Mouse (Mus musculus) ES-E14 (cell line): ENCODE results near the gene Sec14l1. TPM values are rescaled to one million over a fixed set of nuclear protein-coding genes. Genes with fewer than 3 reads are reported as not detected.

Source experiments
- DNase-seq: peaks from one replicate; pipeline ENCODE4 v3.0.0-alpha.2; 2013; ENCODE audit warnings: low read depth, low spot score
- H3K27ac ChIP-seq: 2 replicates; pipeline ENCODE4 v1.5.1; 2012; ENCODE audit warnings: low read depth, mild to moderate bottlenecking, low read length, moderate library complexity, mixed read lengths; ENCODE audit not compliant: poor library complexity, insufficient read depth, severe bottlenecking
- H3K36me3 ChIP-seq: 2 replicates; pipeline ENCODE4 v1.6.1; 2012; ENCODE audit warnings: mild to moderate bottlenecking, low read length, moderate library complexity, mixed read lengths; ENCODE audit not compliant: control insufficient read depth, poor library complexity, insufficient read depth, severe bottlenecking
- H3K4me1 ChIP-seq, 2 experiments: fragments of 150-350 bp in 1 of 2; sonication (generic) in 1 of 2; 2 replicates each; pipeline ENCODE4 v1.6.1; 2012; ENCODE audit warnings: low read length in 2 of 2, mild to moderate bottlenecking in 1 of 2, mixed read lengths in 1 of 2; ENCODE audit not compliant: control insufficient read depth in 2 of 2, insufficient read depth in 2 of 2, poor library complexity in 1 of 2
- H3K4me3 ChIP-seq, 2 experiments: fragments of 150-350 bp in 1 of 2; sonication (generic) in 1 of 2; 2 replicates each; pipeline ENCODE4 v1.5.1; 2012; ENCODE audit warnings: low read length in 2 of 2, low read depth in 1 of 2, mild to moderate bottlenecking in 1 of 2, mixed read lengths in 1 of 2; ENCODE audit not compliant: insufficient read depth in 1 of 2, poor library complexity in 1 of 2, severe bottlenecking in 1 of 2
- H3K9ac ChIP-seq: 2 replicates; pipeline ENCODE4 v1.6.1; 2012; ENCODE audit warnings: low read depth, mild to moderate bottlenecking, low read length, mixed read lengths; ENCODE audit not compliant: poor library complexity, insufficient read depth, severe bottlenecking
- H3K9me3 ChIP-seq: fragments of 150-350 bp; sonication (generic); 2 replicates; pipeline ENCODE4 v1.6.1; 2012; ENCODE audit warnings: low read depth, mild to moderate bottlenecking, low read length; ENCODE audit not compliant: control insufficient read depth, insufficient read depth
- CHD2 ChIP-seq: IDR thresholded peaks from 2 replicates; pipeline ENCODE4 v1.6.1; 2014; ENCODE audit warnings: mild to moderate bottlenecking, low read depth, low read length, inconsistent platforms
- HCFC1 ChIP-seq: IDR thresholded peaks from 2 replicates; pipeline ENCODE4 v1.6.1; 2012; ENCODE audit warnings: low read length, inconsistent platforms, borderline replicate concordance; ENCODE audit not compliant: insufficient read depth
- MAFK ChIP-seq: IDR thresholded peaks from 2 replicates; pipeline ENCODE4 v1.6.1; 2014; ENCODE audit warnings: mild to moderate bottlenecking, low read depth, low read length, inconsistent platforms; ENCODE audit not compliant: insufficient read depth
- ZC3H11A ChIP-seq: IDR thresholded peaks from 2 replicates; pipeline ENCODE4 v1.6.1; 2012; ENCODE audit warnings: low read depth, mild to moderate bottlenecking, inconsistent platforms, low read length, borderline replicate concordance
- ZNF384 ChIP-seq: IDR thresholded peaks from 2 replicates; pipeline ENCODE4 v1.6.1; 2012; ENCODE audit warnings: low read depth, low read length, inconsistent platforms
- in situ Hi-C, 2 experiments: fragments of 600-800 bp; cut with MboI; formaldehyde crosslinking; loops; one replicate each; pipeline ENCODE4 v1.15.1; 2025; ENCODE audit warnings: low sequenced_read_pairs in 2 of 2, inconsistent platforms in 1 of 2; ENCODE audit not compliant: unreplicated experiment in 2 of 2
- total RNA-seq: library from RNA; depleted of rRNA; stranded (reverse); fragments of 300-350 nt; gene quantifications from 2 replicates; pipeline ENCODE4 v1.2.3, GENCODE M21; 2012

The Sec14l1 gene
- total RNA-seq, 1 experiment = 36.7 TPM

DNA sequence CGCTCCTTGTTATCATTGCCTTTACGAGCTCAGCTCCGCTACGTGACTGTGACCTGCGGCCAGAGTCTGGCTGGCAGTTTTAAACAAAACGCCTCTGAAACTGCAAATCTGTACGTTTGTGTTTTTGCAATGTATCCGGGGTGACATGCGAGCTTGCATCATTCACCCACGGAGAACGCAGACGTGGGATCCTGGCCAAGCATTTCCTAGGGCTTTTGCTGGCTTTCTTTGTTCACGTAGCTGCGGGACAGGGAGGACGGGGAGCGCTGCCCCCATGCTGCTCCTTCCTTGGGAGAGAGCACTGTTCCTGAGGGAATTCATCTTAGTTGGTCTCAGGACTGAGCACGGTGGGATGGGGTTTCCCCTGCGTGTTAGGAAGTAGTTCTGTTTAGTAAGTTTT lies 2.4 kb downstream of the Sec14l1 start:
- Histone ChIP-seq H3K36me3 (peaks cover 13% of the 10 kb centered on the region), H3K4me1 (peaks cover 5 to 16% of the 10 kb centered on the region in 2 experiments; a peak in 3 of 4 replicates), H3K9ac (no peak overlapping the region), H3K4me3 (no peak overlapping the region), H3K9me3 (no peaks in the 10 kb centered on the region), H3K27ac (no peak overlapping the region)
- no peak for TF ChIP-seq ZNF384
- TF ChIP-seq CHD2 = no peak
- TF ChIP-seq MAFK = no peak
- TF ChIP-seq ZC3H11A = no peak
- no peak for TF ChIP-seq HCFC1
- in situ Hi-C loops = no loop called here
- no peak for DNase-seq

DNA sequence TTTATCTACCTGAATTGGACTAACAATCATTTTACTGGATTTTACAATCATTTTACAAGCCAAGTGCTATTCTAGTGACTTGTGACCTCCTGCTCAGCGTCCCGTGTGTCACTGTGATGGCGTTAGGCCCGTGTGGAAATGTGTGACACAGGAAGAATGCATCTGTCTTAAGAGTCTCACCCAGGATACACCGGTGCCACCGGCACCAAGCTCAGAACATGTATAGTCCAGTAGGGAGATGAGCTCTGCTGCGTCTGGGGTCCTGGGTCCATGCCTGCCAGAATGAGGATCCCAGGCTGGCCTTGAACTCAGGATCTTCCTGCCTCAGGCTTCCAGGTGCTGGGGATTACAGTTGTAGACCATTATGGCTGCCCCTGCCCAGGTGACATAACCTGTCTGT lies 2.8 kb downstream of the Sec14l1 start:
- in situ Hi-C loops = no loop called here
- DNase-seq = no peak
- Histone ChIP-seq H3K4me1 (peaks cover 5 to 18% of the 10 kb centered on the region in 2 experiments; a peak in 2 of 4 replicates), H3K36me3 (peaks cover 13% of the 10 kb centered on the region), H3K27ac (no peak overlapping the region), H3K4me3 (no peak overlapping the region), H3K9me3 (no peaks in the 10 kb centered on the region), H3K9ac (no peak overlapping the region)
- TF ChIP-seq HCFC1 = no peak
- no peak for TF ChIP-seq CHD2
- no peak for TF ChIP-seq MAFK
- no peak for TF ChIP-seq ZNF384
- no peak for TF ChIP-seq ZC3H11A

DNA sequence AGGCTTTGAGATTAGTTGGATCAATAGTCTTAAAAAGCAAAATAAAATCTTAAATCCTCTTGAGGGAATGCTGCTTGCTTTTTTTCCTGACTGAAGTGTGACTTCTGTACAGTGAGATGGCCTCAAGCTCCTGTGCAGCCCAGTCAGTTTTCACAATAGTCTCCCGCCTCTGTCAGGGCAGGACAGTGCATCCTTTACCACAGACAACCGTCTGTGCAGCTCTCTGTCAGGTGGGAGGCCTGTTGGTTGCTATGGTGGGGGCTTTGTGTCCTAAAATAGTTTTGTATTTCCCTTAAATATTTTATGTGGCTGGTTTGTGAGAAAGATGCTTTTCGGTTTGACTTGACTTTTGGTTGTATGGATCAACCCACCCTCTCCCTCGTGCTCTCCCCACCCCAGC lies 3.3 kb downstream of the Sec14l1 start:
- H3K4me1 ChIP-seq = peaks cover 5 to 20% of the 10 kb centered on the region in 2 experiments; a peak in 2 of 4 replicates
- no peaks in the 10 kb centered on the region for H3K9me3 ChIP-seq
- peaks cover 13% of the 10 kb centered on the region for H3K36me3 ChIP-seq
- H3K9ac ChIP-seq = no peak overlapping the region
- no peak overlapping the region for H3K27ac ChIP-seq
- DNase-seq = no peak
- TF ChIP-seq HCFC1 (no peak), ZNF384 (no peak), CHD2 (no peak), ZC3H11A (no peak), MAFK (no peak)
- H3K4me3 ChIP-seq = no peak overlapping the region
- in situ Hi-C loops = no loop called here

DNA sequence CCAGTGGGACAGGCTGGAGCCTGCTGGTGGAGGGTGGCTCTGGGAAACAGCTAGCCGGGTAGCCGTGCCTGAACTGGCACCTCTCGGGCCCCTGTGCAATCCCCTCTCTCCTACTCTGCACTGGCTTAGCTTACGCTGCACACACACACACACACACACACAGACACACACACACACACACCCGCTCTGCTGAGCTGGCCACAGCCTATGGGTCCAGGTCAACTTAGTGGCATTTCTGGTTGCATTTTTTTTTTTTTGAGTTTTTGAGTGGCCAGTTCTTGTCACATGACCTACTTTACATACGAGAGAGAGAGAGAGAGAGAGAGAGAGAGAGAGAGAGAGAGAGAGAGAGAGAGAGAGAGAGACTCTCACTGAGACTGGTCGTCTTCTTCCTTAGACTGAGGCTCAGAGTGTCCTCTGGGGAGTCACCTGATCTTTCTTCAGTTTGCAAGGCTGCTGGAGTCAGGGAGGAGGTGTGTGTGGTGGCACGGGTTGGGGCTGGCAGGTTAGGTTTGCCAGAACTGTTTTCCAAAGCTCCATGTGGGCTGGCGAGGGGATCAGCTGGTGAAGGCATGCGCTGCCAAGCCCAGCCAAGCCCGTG lies 3.9 kb downstream of the Sec14l1 start:
- no peak for TF ChIP-seq ZC3H11A
- TF ChIP-seq MAFK = no peak
- TF ChIP-seq HCFC1 = no peak
- TF ChIP-seq ZNF384 = no peak
- TF ChIP-seq CHD2 = no peak
- Histone ChIP-seq H3K4me3 (no peak overlapping the region), H3K9me3 (no peaks in the 10 kb centered on the region), H3K4me1 (peaks cover 5 to 22% of the 10 kb centered on the region in 2 experiments; a peak in 2 of 4 replicates), H3K36me3 (peaks cover 13% of the 10 kb centered on the region), H3K9ac (no peak overlapping the region), H3K27ac (no peak overlapping the region)
- in situ Hi-C loops = no loop called here
- no peak for DNase-seq

DNA sequence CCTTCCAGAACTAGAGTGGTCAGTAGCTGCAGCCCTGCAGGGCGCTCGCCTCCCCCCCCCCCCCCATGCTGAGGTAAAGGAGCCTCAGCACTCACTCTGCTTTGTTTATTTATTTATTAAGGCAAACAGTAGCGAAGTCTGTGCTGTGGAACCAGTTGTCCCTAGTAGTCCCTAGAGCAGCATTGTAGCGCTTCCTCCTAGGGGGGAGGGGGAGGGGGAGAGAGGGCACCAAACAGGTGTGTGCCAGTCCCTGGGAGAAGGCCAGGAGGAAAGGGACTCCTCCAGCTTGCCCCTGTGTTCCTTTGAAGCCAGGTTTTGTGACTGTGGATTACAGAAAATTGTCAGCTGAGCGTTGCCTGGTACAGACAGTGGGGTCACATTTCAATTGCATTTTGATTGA lies 4.8 kb downstream of the Sec14l1 start:
- H3K27ac ChIP-seq = no peak overlapping the region
- H3K4me3 ChIP-seq = no peak overlapping the region
- in situ Hi-C loops = no loop called here
- H3K9ac ChIP-seq = no peak overlapping the region
- DNase-seq = no peak
- peaks cover 5 to 23% of the 10 kb centered on the region in 2 experiments; a peak in 2 of 4 replicates for H3K4me1 ChIP-seq
- TF ChIP-seq CHD2 = no peak
- TF ChIP-seq ZNF384 = no peak
- no peak for TF ChIP-seq MAFK
- no peak for TF ChIP-seq HCFC1
- TF ChIP-seq ZC3H11A = no peak
- H3K9me3 ChIP-seq = no peaks in the 10 kb centered on the region
- peaks cover 13% of the 10 kb centered on the region for H3K36me3 ChIP-seq
